Mouse (Mus musculus) spleen, postnatal 36 days (tissue): Measurements from ENCODE around the gene Nbea.

ENCODE experiments used
- DNase-seq, 2 experiments: peaks; one replicate each; pipeline ENCODE4 v3.0.0; 2022; ENCODE audit warnings: low spot score in 2 of 2, mixed read lengths in 1 of 2

The Nbea gene

GRCm38 (mm10) chr3:55783171-55784081, 400.1 kb downstream of the Nbea start:
- DNase-seq = no peak

GRCm38 (mm10) chr3:55782771-55783170, 400.7 kb downstream of the Nbea start:
- no peak for DNase-seq

GRCm38 (mm10) chr3:55782056-55782687, 401.3 kb downstream of the Nbea start, which contains the start of gene Mab21l1:
Gene Mab21l1, plus strand, starts transcription at chr3:55782510.
- DNase-seq = no peak

- no peak for DNase-seq
These were observed 402.0 kb downstream of the Nbea start for GRCm38 (mm10) chr3:55781429-55782055.

- no peak for DNase-seq
These were observed 403.1 kb downstream of the Nbea start for GRCm38 (mm10) chr3:55780120-55781070.

GRCm38 (mm10) chr3:55778764-55779730, 404.5 kb downstream of the Nbea start:
- DNase-seq = no peak

GRCm38 (mm10) chr3:55777501-55777900, 406.0 kb downstream of the Nbea start:
- no peak for DNase-seq

GRCm38 (mm10) chr3:55775753-55776152, 407.7 kb downstream of the Nbea start:
- no peak for DNase-seq

- DNase-seq = no peak
These were observed 408.3 kb downstream of the Nbea start for GRCm38 (mm10) chr3:55775245-55775644.

GRCm38 (mm10) chr3:55774203-55774602, 409.3 kb downstream of the Nbea start:
- no peak for DNase-seq

- DNase-seq = no peak
These were observed 414.2 kb downstream of the Nbea start for GRCm38 (mm10) chr3:55769308-55769707.

GRCm38 (mm10) chr3:55768654-55769053, 414.8 kb downstream of the Nbea start:
- no peak for DNase-seq

GRCm38 (mm10) chr3:55763591-55763990, 419.9 kb downstream of the Nbea start:
- no peak for DNase-seq

- DNase-seq = no peak
These were observed 425.2 kb downstream of the Nbea start for GRCm38 (mm10) chr3:55758297-55758696.

- DNase-seq = no peak
These were observed 426.8 kb downstream of the Nbea start for GRCm38 (mm10) chr3:55756602-55757190.

- DNase-seq = no peak
These were observed 427.5 kb downstream of the Nbea start for GRCm38 (mm10) chr3:55755805-55756601.

- no peak for DNase-seq
These were observed 428.4 kb downstream of the Nbea start for GRCm38 (mm10) chr3:55754981-55755608.

GRCm38 (mm10) chr3:55753872-55754271, 429.6 kb downstream of the Nbea start:
- DNase-seq = no peak
